Mouse (Mus musculus): Measurements from ENCODE around the gene Taldo1. TPM values are rescaled to one million over a fixed set of nuclear protein-coding genes. Genes with fewer than 3 reads are reported as not detected.
A peak's percentile ranks its signal among the peaks of the same experiment; 100 is the strongest.

Taldo1 gene
- polyA plus RNA-seq, 1 experiment from 2014 or later = 373 TPM

DNA sequence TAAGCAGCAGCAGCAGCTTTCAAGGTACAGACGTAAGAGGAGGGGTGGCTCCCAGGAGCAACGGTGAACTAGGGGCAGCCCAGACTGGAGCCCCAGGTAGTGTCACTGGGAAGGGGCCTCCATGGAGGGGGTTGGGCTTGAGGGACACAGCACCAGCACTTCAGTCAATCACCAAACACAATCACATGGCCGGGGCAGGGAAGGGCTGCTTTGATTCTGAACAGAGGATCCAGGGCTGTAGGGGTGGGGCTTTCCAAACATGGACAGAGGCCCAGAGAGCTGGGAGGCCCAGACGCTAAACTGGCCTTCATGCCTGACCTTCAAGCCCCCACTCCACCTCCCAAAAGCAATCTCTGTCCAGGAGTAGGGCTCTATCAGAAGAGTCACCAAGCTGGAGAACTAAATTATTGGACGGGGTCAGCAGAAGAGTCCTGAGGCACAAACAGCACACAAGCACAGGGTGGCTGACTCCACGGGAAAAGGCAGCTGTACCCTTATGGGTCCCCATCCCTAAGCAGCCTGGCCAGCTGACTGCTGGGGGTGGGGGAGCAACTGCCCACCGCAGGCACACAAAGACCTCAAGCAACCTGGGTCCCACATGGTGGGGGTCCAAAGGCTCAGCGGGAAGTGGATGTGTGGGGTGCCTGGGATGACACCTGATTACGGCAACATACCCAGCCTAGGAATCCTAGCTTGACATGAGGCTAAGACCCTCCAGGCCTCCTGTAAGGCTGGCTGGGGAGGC is 38.0 kb downstream of the Taldo1 start:
- no peak overlapping the region for H3K4me2 ChIP-seq (ENCODE audit: low read depth, low read length)

DNA sequence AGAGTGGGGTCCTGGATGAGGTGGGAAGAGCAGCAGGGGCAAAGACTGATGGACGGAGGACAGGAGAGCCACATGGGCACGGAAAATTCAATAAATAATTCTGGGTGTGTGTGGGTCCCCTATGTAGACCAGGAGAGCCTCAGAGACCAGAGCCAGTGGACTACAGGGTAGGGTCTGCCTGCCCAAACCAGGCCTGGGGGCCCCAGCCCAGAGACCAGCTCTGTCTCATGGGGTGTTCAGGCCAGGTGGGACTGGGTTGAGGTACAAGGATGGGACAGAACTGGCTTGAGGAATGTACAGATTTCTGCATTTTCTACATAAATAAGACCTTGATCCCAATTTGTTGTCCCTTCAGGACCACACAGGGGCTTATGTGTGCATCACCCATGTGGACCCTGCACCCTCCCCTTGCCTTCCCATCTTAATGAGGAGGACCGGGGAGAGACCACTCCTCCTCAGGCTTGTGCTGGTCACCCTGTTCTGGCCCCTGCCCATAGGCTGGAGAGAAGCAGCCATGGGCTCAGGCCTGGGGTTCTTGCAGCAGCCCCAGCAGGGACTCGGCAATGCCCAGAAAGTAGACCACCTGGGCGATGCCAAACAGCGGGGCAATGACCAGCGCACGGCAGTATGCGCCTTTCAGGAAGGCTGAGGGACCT is 38.7 kb downstream of the Taldo1 start:
- H3K36me3 ChIP-seq (ENCODE audit: control insufficient read depth, insufficient read depth) = peaks cover 4% of the 10 kb centered on the region; the same call in 1 of the 2 replicates
- no peak overlapping the region for H3K4me3 ChIP-seq (ENCODE audit: low read depth, low read length)
- peaks cover 32% of the 10 kb centered on the region for H3K4me1 ChIP-seq (ENCODE audit: control insufficient read depth, low read depth, low read length)
- no peak overlapping the region for H3K27ac ChIP-seq (ENCODE audit: low read length)
- H3K9ac ChIP-seq (ENCODE audit: low read depth, low read length) = no peak overlapping the region
- ATAC-seq (ENCODE audit: low read depth) = no peak
- H3K9me3 ChIP-seq (replicated peaks; ENCODE audit: control insufficient read depth, low read length) = no peaks in the 10 kb centered on the region
- 90% methylated on average over 9 of the region's 9 CpGs for WGBS (ENCODE audit: insufficient replicate concordance)
- H3K27me3 ChIP-seq (ENCODE audit: control insufficient read depth, insufficient read depth, low read depth, low read length) = no peaks in the 10 kb centered on the region
- no peak overlapping the region for H3K4me2 ChIP-seq (ENCODE audit: low read depth, low read length)

More for the DNA sequence above, 38.0 kb downstream of the Taldo1 start:
- Histone ChIP-seq H3K27me3 (ENCODE audit: control insufficient read depth, insufficient read depth, low read depth, low read length) (no peaks in the 10 kb centered on the region), H3K9ac (ENCODE audit: low read depth, low read length) (no peak overlapping the region), H3K36me3 (ENCODE audit: control insufficient read depth, insufficient read depth) (peaks cover 4% of the 10 kb centered on the region; the same call in 1 of the 2 replicates), H3K9me3 (replicated peaks; ENCODE audit: control insufficient read depth, low read length) (no peaks in the 10 kb centered on the region), H3K27ac (ENCODE audit: low read length) (no peak overlapping the region), H3K4me3 (ENCODE audit: low read depth, low read length) (no peak overlapping the region), H3K4me1 (ENCODE audit: control insufficient read depth, low read depth, low read length) (peaks cover 26% of the 10 kb centered on the region)
- no peak for ATAC-seq (ENCODE audit: low read depth)
- 60% methylated on average over 9 of the region's 9 CpGs for WGBS (ENCODE audit: insufficient replicate concordance)

DNA sequence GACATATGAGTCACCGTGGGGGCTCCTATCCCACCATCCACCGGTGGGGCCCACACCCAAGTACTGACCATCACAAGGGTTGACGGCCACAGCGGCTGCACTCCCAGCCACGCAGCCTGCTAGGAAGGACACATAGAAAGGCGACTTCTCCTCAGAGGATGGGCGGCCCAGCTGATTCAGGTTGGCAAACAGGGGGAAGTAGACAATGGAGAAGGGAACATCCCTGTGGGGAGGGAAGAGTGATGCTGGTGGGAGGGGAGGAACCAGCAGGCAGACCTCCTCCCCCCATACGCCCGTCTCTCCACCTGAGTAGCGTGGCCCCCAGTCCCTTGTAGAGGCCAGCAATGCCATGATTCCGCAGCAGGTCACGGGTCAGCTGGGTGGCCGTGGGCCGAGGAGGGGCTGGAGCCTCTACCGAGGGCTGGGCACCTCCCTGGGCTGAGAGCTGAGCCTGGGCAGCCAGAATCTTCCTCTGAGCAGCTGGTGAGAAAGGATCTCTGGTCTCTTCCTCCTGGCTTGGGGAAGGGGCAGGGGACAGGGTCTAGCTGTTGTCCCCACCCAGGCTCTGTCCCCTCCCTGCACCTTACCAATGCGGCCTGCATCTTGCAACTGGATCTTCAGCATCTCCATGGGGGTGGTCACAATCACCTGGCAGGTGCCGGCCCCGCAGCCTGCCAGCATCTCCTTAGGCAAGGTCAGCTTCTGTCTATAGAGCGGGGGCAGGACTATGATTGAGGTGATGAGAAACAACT is 39.6 kb downstream of the Taldo1 start:
- Histone ChIP-seq H3K9ac (ENCODE audit: low read depth, low read length) (no peak overlapping the region), H3K4me2 (ENCODE audit: low read depth, low read length) (no peak overlapping the region), H3K4me1 (ENCODE audit: control insufficient read depth, low read depth, low read length) (peaks cover 40% of the 10 kb centered on the region), H3K36me3 (ENCODE audit: control insufficient read depth, insufficient read depth) (peaks cover 4% of the 10 kb centered on the region; the same call in 1 of the 2 replicates), H3K27ac (ENCODE audit: low read length) (no peak overlapping the region), H3K9me3 (replicated peaks; ENCODE audit: control insufficient read depth, low read length) (no peaks in the 10 kb centered on the region), H3K27me3 (ENCODE audit: control insufficient read depth, insufficient read depth, low read depth, low read length) (no peaks in the 10 kb centered on the region), H3K4me3 (ENCODE audit: low read depth, low read length) (no peak overlapping the region)
- WGBS (ENCODE audit: insufficient replicate concordance) = 82% methylated on average over 19 of the region's 19 CpGs
- ATAC-seq (ENCODE audit: low read depth) = no peak

DNA sequence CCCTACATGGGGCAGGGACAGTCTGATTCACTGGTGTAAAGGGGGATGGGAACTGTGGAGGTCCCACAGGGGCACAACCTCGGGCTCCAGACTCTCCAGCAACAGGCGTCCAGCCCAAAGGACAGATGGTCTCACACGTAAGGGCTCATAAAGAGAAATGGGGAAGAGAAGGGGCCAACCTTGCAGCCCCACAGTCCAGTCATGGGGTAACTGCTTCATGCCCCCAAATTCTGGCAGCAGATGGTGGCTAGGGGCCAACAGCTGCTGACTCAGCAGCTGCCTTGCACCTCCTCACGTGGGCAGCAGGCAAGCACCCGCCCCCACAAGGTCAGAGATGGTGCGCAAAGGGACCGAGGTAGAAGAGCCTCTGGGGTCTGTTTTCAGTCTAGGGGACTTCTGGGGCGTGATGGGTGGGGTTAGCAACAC is 40.2 kb downstream of the Taldo1 start:
- H3K27me3 ChIP-seq (ENCODE audit: control insufficient read depth, insufficient read depth, low read depth, low read length) = no peaks in the 10 kb centered on the region
- H3K9me3 ChIP-seq (replicated peaks; ENCODE audit: control insufficient read depth, low read length) = no peaks in the 10 kb centered on the region
- no peak overlapping the region for H3K4me3 ChIP-seq (ENCODE audit: low read depth, low read length)
- no peak overlapping the region for H3K27ac ChIP-seq (ENCODE audit: low read length)
- peaks cover 40% of the 10 kb centered on the region for H3K4me1 ChIP-seq (ENCODE audit: control insufficient read depth, low read depth, low read length)
- no peak overlapping the region for H3K9ac ChIP-seq (ENCODE audit: low read depth, low read length)
- peaks cover 4% of the 10 kb centered on the region; the same call in 1 of the 2 replicates for H3K36me3 ChIP-seq (ENCODE audit: control insufficient read depth, insufficient read depth)
- ATAC-seq (ENCODE audit: low read depth) = no peak
- WGBS (ENCODE audit: insufficient replicate concordance) = 64% methylated on average over 8 of the region's 8 CpGs
- H3K4me2 ChIP-seq (ENCODE audit: low read depth, low read length) = no peak overlapping the region

DNA sequence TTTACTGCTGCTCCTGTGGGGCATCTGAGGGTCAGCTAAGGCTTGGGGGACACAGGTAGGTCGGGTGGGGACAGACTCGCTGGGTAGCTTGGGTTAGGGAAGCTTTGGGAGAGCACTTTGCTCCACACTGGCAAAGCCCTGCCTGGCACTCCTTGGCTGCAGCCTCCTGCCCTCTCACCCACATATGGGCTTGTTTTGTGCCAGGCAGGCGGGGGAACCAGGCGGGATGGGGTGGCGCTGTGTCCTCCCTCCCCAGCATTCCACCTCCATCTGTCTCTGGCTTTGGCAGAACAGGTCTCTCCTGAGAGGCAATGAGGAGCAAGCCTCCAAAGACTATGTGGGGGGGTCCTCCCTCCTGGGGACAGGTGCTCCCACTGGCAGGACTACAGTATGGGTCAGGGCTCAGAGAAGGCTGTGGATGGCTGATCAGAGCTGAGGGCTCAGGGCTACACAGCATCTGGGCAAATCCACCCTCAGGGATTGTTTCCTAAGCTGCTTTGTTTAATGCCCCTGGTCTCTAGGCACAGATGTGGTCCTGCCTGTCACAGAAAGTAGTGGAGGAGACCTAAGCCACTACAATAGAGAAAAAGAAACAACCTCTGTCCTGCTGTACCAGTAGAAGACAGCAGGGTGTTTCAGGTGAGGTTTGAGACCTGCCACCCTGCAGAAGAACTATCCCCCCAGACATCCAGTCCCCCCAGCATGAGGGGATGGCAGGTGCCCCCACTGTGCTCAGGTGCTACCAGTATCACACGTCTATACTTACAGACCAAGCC is 40.9 kb downstream of the Taldo1 start:
- peaks cover 4% of the 10 kb centered on the region; the same call in 1 of the 2 replicates for H3K36me3 ChIP-seq (ENCODE audit: control insufficient read depth, insufficient read depth)
- H3K27ac ChIP-seq (ENCODE audit: low read length) = no peak overlapping the region
- no peak overlapping the region for H3K4me2 ChIP-seq (ENCODE audit: low read depth, low read length)
- no peak overlapping the region for H3K9ac ChIP-seq (ENCODE audit: low read depth, low read length)
- H3K4me1 ChIP-seq (ENCODE audit: control insufficient read depth, low read depth, low read length) = peaks cover 47% of the 10 kb centered on the region
- H3K27me3 ChIP-seq (ENCODE audit: control insufficient read depth, insufficient read depth, low read depth, low read length) = no peaks in the 10 kb centered on the region
- no peaks in the 10 kb centered on the region for H3K9me3 ChIP-seq (replicated peaks; ENCODE audit: control insufficient read depth, low read length)
- ATAC-seq (ENCODE audit: low read depth) = no peak
- 83% methylated on average over 6 of the region's 6 CpGs for WGBS (ENCODE audit: insufficient replicate concordance)
- H3K4me3 ChIP-seq (ENCODE audit: low read depth, low read length) = no peak overlapping the region

DNA sequence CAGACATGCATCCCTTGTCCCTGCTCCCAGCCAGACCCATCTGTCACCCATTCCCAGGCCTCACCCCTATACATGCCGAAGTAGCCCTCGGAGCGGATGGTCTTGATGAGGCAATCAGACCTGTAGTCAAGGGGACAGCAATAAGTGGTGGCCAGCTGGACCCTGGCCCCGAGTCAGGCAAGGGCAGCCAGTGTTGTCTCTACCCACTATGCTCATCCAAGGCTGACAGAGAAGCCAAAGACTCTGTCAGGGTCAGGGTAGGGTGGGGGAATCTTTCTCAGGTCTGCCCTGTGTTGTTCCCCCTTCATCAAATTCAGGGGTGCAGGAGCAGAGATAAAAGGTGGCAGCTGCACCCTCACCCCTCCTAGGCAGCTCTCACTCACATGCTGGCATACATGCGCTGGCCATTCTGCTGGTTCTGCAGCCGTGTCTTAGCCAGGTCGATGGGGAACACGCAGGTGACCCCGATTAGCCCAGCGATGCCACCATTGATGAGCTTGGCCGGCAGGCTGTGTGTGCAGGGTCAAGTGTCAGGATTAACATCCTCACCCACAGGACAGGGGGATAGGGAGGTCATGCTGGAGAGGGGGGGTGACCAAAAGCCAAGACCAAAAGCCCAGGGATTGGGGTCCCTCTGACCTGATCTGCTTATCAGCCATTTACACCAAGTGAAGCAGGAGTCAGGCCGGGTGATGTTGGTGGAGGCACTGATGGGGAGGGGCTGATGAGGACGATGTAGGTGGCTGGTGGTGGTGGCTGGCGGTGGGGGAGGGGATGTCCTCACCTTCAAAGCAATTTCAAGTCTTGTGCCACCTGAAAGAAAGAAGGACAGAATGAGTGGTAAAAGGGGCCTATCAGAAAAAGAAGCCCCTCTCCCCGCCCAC is 41.8 kb downstream of the Taldo1 start:
- H3K27ac ChIP-seq (ENCODE audit: low read length) = no peak overlapping the region
- peaks cover 47% of the 10 kb centered on the region for H3K4me1 ChIP-seq (ENCODE audit: control insufficient read depth, low read depth, low read length)
- no peaks in the 10 kb centered on the region for H3K27me3 ChIP-seq (ENCODE audit: control insufficient read depth, insufficient read depth, low read depth, low read length)
- peaks cover 6% of the 10 kb centered on the region for H3K36me3 ChIP-seq (ENCODE audit: control insufficient read depth, insufficient read depth)
- H3K9me3 ChIP-seq (replicated peaks; ENCODE audit: control insufficient read depth, low read length) = no peaks in the 10 kb centered on the region
- no peak overlapping the region for H3K9ac ChIP-seq (ENCODE audit: low read depth, low read length)
- H3K4me3 ChIP-seq (ENCODE audit: low read depth, low read length) = peak overlapping the region; percentile 1; the same call in 1 of the 2 replicates
- no peak for ATAC-seq (ENCODE audit: low read depth)
- peak overlapping the region; percentile 82 for H3K4me2 ChIP-seq (ENCODE audit: low read depth, low read length)
- 76% methylated on average over 15 of the region's 15 CpGs for WGBS (ENCODE audit: insufficient replicate concordance)

DNA sequence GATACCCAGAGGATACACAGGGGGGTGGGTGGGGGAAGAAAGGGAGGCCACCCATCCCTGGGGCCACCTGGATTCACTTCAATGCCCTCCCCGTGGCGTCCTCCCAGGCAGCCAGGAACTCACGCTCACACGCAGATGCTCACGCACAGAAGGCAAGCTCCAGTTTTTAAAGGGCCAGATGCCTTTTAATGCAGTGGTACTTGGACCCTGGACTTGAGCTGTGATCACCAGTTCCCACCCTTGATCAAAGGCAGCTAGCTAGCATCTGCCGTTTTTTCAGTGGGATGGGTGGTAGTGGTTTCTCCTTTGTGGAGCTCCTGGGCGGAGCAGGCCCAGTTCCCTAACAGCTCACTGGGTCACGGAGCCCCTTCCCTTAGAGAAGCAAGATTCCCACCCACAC is 42.5 kb downstream of the Taldo1 start:
- WGBS (ENCODE audit: insufficient replicate concordance) = 34% methylated on average over 8 of the region's 8 CpGs
- no peak overlapping the region; the same call in 1 of the 2 replicates for H3K27ac ChIP-seq (ENCODE audit: low read length)
- peak overlapping the region; percentile 60 for H3K4me3 ChIP-seq (ENCODE audit: low read depth, low read length)
- H3K4me1 ChIP-seq (ENCODE audit: control insufficient read depth, low read depth, low read length) = peaks cover 45% of the 10 kb centered on the region
- H3K36me3 ChIP-seq (ENCODE audit: control insufficient read depth, insufficient read depth) = peaks cover 13% of the 10 kb centered on the region
- no peaks in the 10 kb centered on the region for H3K27me3 ChIP-seq (ENCODE audit: control insufficient read depth, insufficient read depth, low read depth, low read length)
- peak overlapping the region; percentile 63 for H3K9ac ChIP-seq (ENCODE audit: low read depth, low read length)
- H3K9me3 ChIP-seq (replicated peaks; ENCODE audit: control insufficient read depth, low read length) = no peaks in the 10 kb centered on the region
- peak overlapping the region; percentile 82 for H3K4me2 ChIP-seq (ENCODE audit: low read depth, low read length)
- ATAC-seq (ENCODE audit: low read depth) = no peak
